Mouse (Mus musculus): ENCODE results near the gene Suv39h1. TPM values are rescaled to one million over a fixed set of nuclear protein-coding genes. Genes with fewer than 3 reads are reported as not detected.

Gene Suv39h1
- total RNA-seq, 1 experiment: 42.6 TPM

GRCm38 (mm10) chrX:8033009-8033408 is 41.6 kb downstream of the Suv39h1 start:
- TF ChIP-seq CHD2 (IDR thresholded peaks at IDR 0.05; ENCODE audit: low read depth, low read length) (no peak), MAFK (IDR thresholded peaks at IDR 0.05; ENCODE audit: insufficient read depth, low read depth, low read length) (no peak), ZC3H11A (IDR thresholded peaks at IDR 0.05; ENCODE audit: borderline replicate concordance, low read depth, low read length) (no peak), HCFC1 (IDR thresholded peaks at IDR 0.05; ENCODE audit: borderline replicate concordance, insufficient read depth, low read length) (no peak)
- Histone ChIP-seq H3K9ac (ENCODE audit: insufficient read depth, low read depth, low read length, poor library complexity, severe bottlenecking) (no peak overlapping the region), H3K4me1 (ENCODE audit: control insufficient read depth in 2 of 2, insufficient read depth in 2 of 2, low read length in 2 of 2, poor library complexity in 1 of 2) (no peaks in the 10 kb centered on the region), H3K9me3 (ENCODE audit: control insufficient read depth, insufficient read depth, low read depth, low read length) (no peaks in the 10 kb centered on the region), H3K4me3 (ENCODE audit: insufficient read depth in 1 of 2, low read depth in 1 of 2, low read length in 2 of 2, poor library complexity in 1 of 2, severe bottlenecking in 1 of 2) (no peak overlapping the region), H3K36me3 (ENCODE audit: control insufficient read depth, insufficient read depth, low read length, poor library complexity, severe bottlenecking) (no peaks in the 10 kb centered on the region), H3K27ac (ENCODE audit: insufficient read depth, low read depth, low read length, poor library complexity, severe bottlenecking) (no peak overlapping the region)
- DNase-seq (ENCODE audit: low read depth, low spot score): no peak
- in situ Hi-C loops (cut with MboI; ENCODE audit: low sequenced_read_pairs in 2 of 2, unreplicated experiment in 2 of 2): no loop called here

- Histone ChIP-seq H3K9me3 (ENCODE audit: control insufficient read depth, insufficient read depth, low read depth, low read length) (no peaks in the 10 kb centered on the region), H3K36me3 (ENCODE audit: control insufficient read depth, insufficient read depth, low read length, poor library complexity, severe bottlenecking) (no peaks in the 10 kb centered on the region), H3K9ac (ENCODE audit: insufficient read depth, low read depth, low read length, poor library complexity, severe bottlenecking) (no peak overlapping the region), H3K27ac (ENCODE audit: insufficient read depth, low read depth, low read length, poor library complexity, severe bottlenecking) (no peak overlapping the region), H3K4me3 (ENCODE audit: insufficient read depth in 1 of 2, low read depth in 1 of 2, low read length in 2 of 2, poor library complexity in 1 of 2, severe bottlenecking in 1 of 2) (no peak overlapping the region), H3K4me1 (ENCODE audit: control insufficient read depth in 2 of 2, insufficient read depth in 2 of 2, low read length in 2 of 2, poor library complexity in 1 of 2) (no peaks in the 10 kb centered on the region)
- in situ Hi-C loops (cut with MboI; ENCODE audit: low sequenced_read_pairs in 2 of 2, unreplicated experiment in 2 of 2): no loop called here
- TF ChIP-seq MAFK (IDR thresholded peaks at IDR 0.05; ENCODE audit: insufficient read depth, low read depth, low read length): no peak
- TF ChIP-seq CHD2 (IDR thresholded peaks at IDR 0.05; ENCODE audit: low read depth, low read length): no peak
- no peak for TF ChIP-seq HCFC1 (IDR thresholded peaks at IDR 0.05; ENCODE audit: borderline replicate concordance, insufficient read depth, low read length)
- no peak for TF ChIP-seq ZC3H11A (IDR thresholded peaks at IDR 0.05; ENCODE audit: borderline replicate concordance, low read depth, low read length)
- no peak for DNase-seq (ENCODE audit: low read depth, low spot score)
Measured at GRCm38 (mm10) chrX:8026811-8027210, 47.7 kb downstream of the Suv39h1 start.

GRCm38 (mm10) chrX:8024795-8025194 is 49.8 kb downstream of the Suv39h1 start:
- DNase-seq (ENCODE audit: low read depth, low spot score): no peak
- Histone ChIP-seq H3K4me1 (ENCODE audit: control insufficient read depth in 2 of 2, insufficient read depth in 2 of 2, low read length in 2 of 2, poor library complexity in 1 of 2) (no peaks in the 10 kb centered on the region), H3K9ac (ENCODE audit: insufficient read depth, low read depth, low read length, poor library complexity, severe bottlenecking) (no peak overlapping the region), H3K9me3 (ENCODE audit: control insufficient read depth, insufficient read depth, low read depth, low read length) (no peaks in the 10 kb centered on the region), H3K36me3 (ENCODE audit: control insufficient read depth, insufficient read depth, low read length, poor library complexity, severe bottlenecking) (no peaks in the 10 kb centered on the region), H3K4me3 (ENCODE audit: insufficient read depth in 1 of 2, low read depth in 1 of 2, low read length in 2 of 2, poor library complexity in 1 of 2, severe bottlenecking in 1 of 2) (no peak overlapping the region), H3K27ac (ENCODE audit: insufficient read depth, low read depth, low read length, poor library complexity, severe bottlenecking) (no peak overlapping the region)
- TF ChIP-seq MAFK (IDR thresholded peaks at IDR 0.05; ENCODE audit: insufficient read depth, low read depth, low read length) (no peak), HCFC1 (IDR thresholded peaks at IDR 0.05; ENCODE audit: borderline replicate concordance, insufficient read depth, low read length) (no peak), ZNF384 (IDR thresholded peaks at IDR 0.05; ENCODE audit: low read depth, low read length) (no peak), ZC3H11A (IDR thresholded peaks at IDR 0.05; ENCODE audit: borderline replicate concordance, low read depth, low read length) (no peak), CHD2 (IDR thresholded peaks at IDR 0.05; ENCODE audit: low read depth, low read length) (no peak)
- in situ Hi-C loops (cut with MboI; ENCODE audit: low sequenced_read_pairs in 2 of 2, unreplicated experiment in 2 of 2): no loop called here

GRCm38 (mm10) chrX:8020111-8020778 is 54.3 kb downstream of the Suv39h1 start:
- Histone ChIP-seq H3K4me1 (ENCODE audit: control insufficient read depth in 2 of 2, insufficient read depth in 2 of 2, low read length in 2 of 2, poor library complexity in 1 of 2) (peaks cover 0 to 2% of the 10 kb centered on the region in 2 experiments; a peak in 1 of 4 replicates), H3K36me3 (ENCODE audit: control insufficient read depth, insufficient read depth, low read length, poor library complexity, severe bottlenecking) (no peaks in the 10 kb centered on the region), H3K4me3 (ENCODE audit: insufficient read depth in 1 of 2, low read depth in 1 of 2, low read length in 2 of 2, poor library complexity in 1 of 2, severe bottlenecking in 1 of 2) (no peak overlapping the region), H3K9me3 (ENCODE audit: control insufficient read depth, insufficient read depth, low read depth, low read length) (no peaks in the 10 kb centered on the region), H3K27ac (ENCODE audit: insufficient read depth, low read depth, low read length, poor library complexity, severe bottlenecking) (no peak overlapping the region; the same call in 1 of the 2 replicates), H3K9ac (ENCODE audit: insufficient read depth, low read depth, low read length, poor library complexity, severe bottlenecking) (no peak overlapping the region)
- TF ChIP-seq HCFC1 (IDR thresholded peaks at IDR 0.05; ENCODE audit: borderline replicate concordance, insufficient read depth, low read length): no peak
- TF ChIP-seq ZNF384 (IDR thresholded peaks at IDR 0.05; ENCODE audit: low read depth, low read length): no peak
- no peak for TF ChIP-seq MAFK (IDR thresholded peaks at IDR 0.05; ENCODE audit: insufficient read depth, low read depth, low read length)
- no peak for TF ChIP-seq ZC3H11A (IDR thresholded peaks at IDR 0.05; ENCODE audit: borderline replicate concordance, low read depth, low read length)
- TF ChIP-seq CHD2 (IDR thresholded peaks at IDR 0.05; ENCODE audit: low read depth, low read length): no peak
- in situ Hi-C loops (cut with MboI; ENCODE audit: low sequenced_read_pairs in 2 of 2, unreplicated experiment in 2 of 2): no loop called here
- no peak for DNase-seq (ENCODE audit: low read depth, low spot score)
